Mouse (Mus musculus) forebrain, postnatal 0 days (tissue): ENCODE results near the gene Prkd2. TPM values are rescaled to one million over a fixed set of nuclear protein-coding genes. Genes with fewer than 3 reads are reported as not detected.

ENCODE experiments used
- ATAC-seq: fragments of 200-750 bp; cut with Nextera tagmentation; 2 replicates; pipeline ENCODE4 v1.8.0; 2017; ENCODE audit warnings: mild to moderate bottlenecking, moderate library complexity
- DNase-seq: peaks from one replicate; pipeline ENCODE4 v3.0.0-alpha.2; 2015
- H3K27ac ChIP-seq: fragments of 300-500 bp; sonication (generic); 2 replicates; pipeline ENCODE4 v1.5.1; 2014; ENCODE audit warnings: low read depth, mild to moderate bottlenecking, antibody characterized with exemption, low read length, moderate library complexity, mixed read lengths
- H3K27me3 ChIP-seq: fragments of 300-500 bp; sonication (generic); 2 replicates; pipeline ENCODE4 v1.6.1; 2014; ENCODE audit warnings: mild to moderate bottlenecking, low read length, mixed read lengths; ENCODE audit not compliant: insufficient read depth
- H3K36me3 ChIP-seq: fragments of 300-500 bp; sonication (generic); 2 replicates; pipeline ENCODE4 v1.6.1; 2014; ENCODE audit warnings: mild to moderate bottlenecking, moderate library complexity; ENCODE audit not compliant: insufficient read depth
- H3K4me1 ChIP-seq: fragments of 300-500 bp; sonication (generic); 2 replicates; pipeline ENCODE4 v1.6.1; 2014; ENCODE audit warnings: antibody characterized with exemption; ENCODE audit not compliant: insufficient read depth
- H3K4me2 ChIP-seq: fragments of 300-500 bp; sonication (generic); 2 replicates; pipeline ENCODE4 v1.6.1; 2014; ENCODE audit warnings: low read depth, mild to moderate bottlenecking, moderate library complexity
- H3K4me3 ChIP-seq: fragments of 300-500 bp; sonication (generic); 2 replicates; pipeline ENCODE4 v1.5.1; 2014; ENCODE audit warnings: low read depth, low read length, mixed read lengths
- H3K9ac ChIP-seq: fragments of 300-500 bp; sonication (generic); 2 replicates; pipeline ENCODE4 v1.6.1; 2014; ENCODE audit warnings: mild to moderate bottlenecking
- H3K9me3 ChIP-seq: fragments of 300-500 bp; sonication (generic); 2 replicates; pipeline ENCODE4 v1.6.1; 2016; ENCODE audit warnings: low read length
- CTCF ChIP-seq: sonication (generic); IDR thresholded peaks from 2 replicates; pipeline ENCODE4 v1.5.1; 2016; ENCODE audit warnings: antibody characterized with exemption, control low read depth, low read depth
- WGBS: fragments of 180-500 bp; shearing (Covaris S2); extraction: QIAGEN DNeasy Blood & Tissue Kit; methylation state at CpG from one replicate; pipeline ENCODE4 v1.1.7; 2014; 5-methylcytosine and 5-hydroxymethylcytosine counted together
- polyA plus RNA-seq: library from polyadenylated mRNA; unstranded; fragments of >200 nt; fragmentation: Nextera tagmentation; extraction: Ambion mirVana; gene quantifications from 2 replicates; pipeline ENCODE4 v1.2.1, GENCODE M21; 2015
- total RNA-seq: library from RNA; depleted of rRNA; stranded (reverse); fragments of >200 nt; gene quantifications from 2 replicates; pipeline ENCODE4 v1.2.3, GENCODE M21; 2014

The Prkd2 gene
- total and polyA plus RNA-seq, 2 experiments from 2014 or later = 3.9 to 4.0 TPM

DNA sequence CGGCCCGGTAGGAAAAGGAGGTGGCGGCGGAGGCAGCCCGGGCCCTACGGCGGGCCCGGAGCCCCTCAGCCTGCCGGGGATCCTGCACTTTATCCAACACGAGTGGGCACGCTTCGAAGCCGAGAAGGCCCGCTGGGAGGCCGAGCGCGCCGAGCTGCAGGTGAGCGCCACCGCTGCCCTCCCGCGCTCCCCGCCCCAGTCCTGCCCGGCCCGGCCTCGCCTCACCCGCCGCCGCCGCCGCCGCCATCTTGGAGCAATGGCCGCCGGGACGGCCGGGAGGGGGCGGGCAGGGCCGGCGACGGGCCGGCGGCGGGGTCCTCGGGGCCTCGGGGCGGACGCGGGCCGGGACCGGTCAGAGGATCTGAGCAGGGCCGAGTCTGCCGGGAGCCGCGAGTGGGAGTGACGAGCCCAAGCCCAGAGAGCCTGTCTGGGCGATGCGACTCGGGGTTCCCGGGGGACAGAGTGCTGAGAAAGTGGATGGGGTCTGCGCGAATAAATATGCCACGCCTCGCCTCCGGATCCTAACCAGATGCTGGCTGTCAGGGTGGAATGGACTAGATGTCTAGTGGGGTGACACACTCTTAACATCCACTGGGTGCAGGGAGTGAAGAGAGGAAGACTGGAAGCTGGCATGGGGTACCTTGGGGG, 26.1 kb upstream of the Prkd2 start, which contains the start of gene Fkrp:
TSS of gene Fkrp (minus strand) at position 258 of the 648 bp plus-strand sequence.
- peak within 1 kb of the TSS; percentile 99 for H3K9ac ChIP-seq
- ATAC-seq = peak; percentile 51
- no peaks in the 10 kb centered on the region for H3K9me3 ChIP-seq
- peak within 1 kb of the TSS; percentile 88 for H3K4me2 ChIP-seq
- TF ChIP-seq CTCF = no peak
- H3K4me1 ChIP-seq = peaks cover 39% of the 10 kb centered on the region
- no peaks in the 10 kb centered on the region for H3K27me3 ChIP-seq
- WGBS = 1% methylated on average over 48 of the region's 64 CpGs
- H3K27ac ChIP-seq = peak within 1 kb of the TSS; percentile 98
- no peaks in the 10 kb centered on the region for H3K36me3 ChIP-seq
- peak within 1 kb of the TSS; percentile 96 for H3K4me3 ChIP-seq
- DNase-seq = peak; percentile 51

- no peak overlapping the region for H3K27ac ChIP-seq
Measured at GRCm38 (mm10) chr7:16817693-16818092, 25.0 kb upstream of the Prkd2 start.

DNA sequence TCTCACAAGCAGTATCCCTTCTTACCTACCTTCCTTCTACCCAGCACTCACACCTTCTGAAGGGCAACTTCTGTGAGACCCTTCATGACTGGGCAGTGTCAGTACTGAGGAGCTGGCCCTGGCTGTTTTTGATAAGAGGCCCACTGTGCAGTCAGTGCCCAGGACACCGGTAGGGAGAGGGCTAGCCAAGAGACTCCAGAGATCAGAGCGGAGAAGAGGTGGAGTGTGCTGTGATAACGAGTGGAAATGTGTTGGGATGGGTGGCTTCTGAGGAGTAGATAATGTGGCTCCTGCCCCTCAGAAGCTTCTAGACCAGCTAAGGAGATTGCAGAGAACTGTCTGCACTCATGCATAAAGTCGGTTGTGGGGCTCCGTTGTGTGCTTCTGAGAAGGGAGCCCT, 22.9 kb upstream of the Prkd2 start:
- peaks cover 17% of the 10 kb centered on the region for H3K36me3 ChIP-seq
- H3K9me3 ChIP-seq = no peaks in the 10 kb centered on the region
- H3K27me3 ChIP-seq = no peaks in the 10 kb centered on the region
- H3K9ac ChIP-seq = no peak overlapping the region
- no peak for TF ChIP-seq CTCF
- H3K4me3 ChIP-seq = no peak overlapping the region
- no peak overlapping the region for H3K27ac ChIP-seq
- H3K4me2 ChIP-seq = no peak overlapping the region
- ATAC-seq = no peak
- no peak for DNase-seq
- peaks cover 37% of the 10 kb centered on the region for H3K4me1 ChIP-seq
- 81% methylated on average over 5 of the region's 5 CpGs for WGBS

More at GRCm38 (mm10) chr7:16817693-16818092, 25.0 kb upstream of the Prkd2 start:
- H3K4me3 ChIP-seq = peak overlapping the region; percentile 96
- no peaks in the 10 kb centered on the region for H3K36me3 ChIP-seq
- peaks cover 37% of the 10 kb centered on the region for H3K4me1 ChIP-seq
- 18% methylated on average over 3 of the region's 3 CpGs for WGBS
- no peaks in the 10 kb centered on the region for H3K27me3 ChIP-seq
- H3K9me3 ChIP-seq = no peaks in the 10 kb centered on the region
- H3K9ac ChIP-seq = peak overlapping the region; percentile 99; the same call in 1 of the 2 replicates
- ATAC-seq = no peak
- DNase-seq = no peak
- peak overlapping the region; percentile 88 for H3K4me2 ChIP-seq
- no peak for TF ChIP-seq CTCF

DNA sequence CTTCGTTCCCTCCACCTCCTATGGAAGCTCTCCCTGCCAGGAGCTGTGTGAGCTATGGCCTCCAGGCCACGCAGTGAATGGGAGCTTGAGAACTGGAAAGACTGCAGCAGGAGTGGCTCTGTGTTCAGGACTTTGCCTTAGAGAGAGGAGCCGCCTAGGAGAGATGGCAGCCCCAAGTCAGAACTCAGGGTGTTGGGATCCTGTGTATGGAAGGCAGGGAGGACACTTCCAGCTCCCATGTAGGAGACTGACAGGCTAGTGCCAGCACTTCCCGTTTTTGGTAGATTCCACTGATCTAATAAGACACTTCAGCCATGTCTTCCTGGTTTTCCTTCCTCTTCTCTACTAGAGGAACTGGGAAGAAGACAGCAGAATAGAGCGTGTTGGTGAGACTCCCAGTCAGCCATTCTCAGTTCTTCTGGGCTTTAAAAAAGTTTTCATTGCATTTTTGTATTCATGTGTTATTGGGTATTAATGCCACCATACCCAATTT, 22.4 kb upstream of the Prkd2 start:
- peaks cover 22% of the 10 kb centered on the region for H3K36me3 ChIP-seq
- H3K27ac ChIP-seq = no peak overlapping the region
- H3K4me1 ChIP-seq = peaks cover 33% of the 10 kb centered on the region
- no peak overlapping the region for H3K4me2 ChIP-seq
- no peak overlapping the region for H3K4me3 ChIP-seq
- DNase-seq (no peak), ATAC-seq (no peak)
- TF ChIP-seq CTCF = no peak
- no peaks in the 10 kb centered on the region for H3K27me3 ChIP-seq
- no peak overlapping the region for H3K9ac ChIP-seq
- 75% methylated on average over 5 of the region's 5 CpGs for WGBS
- no peaks in the 10 kb centered on the region for H3K9me3 ChIP-seq

DNA sequence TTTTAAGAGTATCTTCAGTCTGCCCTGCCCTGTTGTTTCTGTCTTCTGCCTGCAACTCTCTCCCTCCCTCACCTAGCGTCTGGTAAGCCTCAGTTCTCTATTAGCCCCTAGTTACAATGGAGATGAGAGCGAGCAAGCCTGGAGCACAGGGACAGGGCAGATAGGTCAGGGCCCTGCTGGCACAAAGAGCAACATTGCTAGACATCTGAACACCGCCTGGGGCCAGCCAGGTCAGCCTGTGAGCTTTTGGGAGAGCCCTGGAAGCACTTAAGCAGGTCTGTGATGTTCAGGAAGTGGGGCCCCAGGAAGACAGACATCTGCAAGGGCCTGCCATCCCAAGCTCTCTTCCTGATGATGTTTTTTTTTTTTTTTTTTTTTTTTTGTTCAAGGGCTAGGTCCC, 21.6 kb upstream of the Prkd2 start:
- no peak for TF ChIP-seq CTCF
- Histone ChIP-seq H3K36me3 (peaks cover 30% of the 10 kb centered on the region), H3K4me2 (no peak overlapping the region), H3K9me3 (no peaks in the 10 kb centered on the region), H3K27me3 (no peaks in the 10 kb centered on the region), H3K9ac (no peak overlapping the region), H3K4me3 (no peak overlapping the region), H3K4me1 (peaks cover 29% of the 10 kb centered on the region), H3K27ac (no peak overlapping the region; the same call in 1 of the 2 replicates)
- WGBS = 60% methylated on average over 3 of the region's 3 CpGs
- ATAC-seq (no peak), DNase-seq (no peak)

DNA sequence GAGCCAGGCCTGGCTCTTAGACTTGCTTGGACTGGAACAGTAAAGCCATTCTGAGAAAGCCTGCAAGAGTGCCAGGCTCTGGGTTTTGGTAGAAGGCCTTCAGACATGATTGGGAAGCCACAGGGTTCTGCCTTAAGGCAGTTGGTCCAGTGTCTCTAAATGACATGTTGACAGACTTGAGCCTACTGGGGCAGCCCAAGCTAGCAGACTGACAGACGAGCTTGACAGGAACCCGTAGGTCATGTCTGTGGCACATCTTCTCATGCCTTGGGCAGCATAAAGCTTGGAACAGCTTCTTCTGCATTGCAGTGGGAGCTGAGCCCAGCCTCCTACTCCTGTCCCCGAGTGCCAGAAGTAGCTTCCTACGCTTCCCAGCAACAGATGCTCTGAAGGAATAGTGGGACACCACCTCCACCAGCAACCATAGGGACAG, 21.0 kb upstream of the Prkd2 start:
- ATAC-seq = no peak
- 62% methylated on average over 4 of the region's 4 CpGs for WGBS
- Histone ChIP-seq H3K4me3 (no peak overlapping the region), H3K27ac (peak overlapping the region; percentile 5; the same call in 1 of the 2 replicates), H3K4me2 (no peak overlapping the region), H3K36me3 (peaks cover 36% of the 10 kb centered on the region), H3K9me3 (no peaks in the 10 kb centered on the region), H3K4me1 (peaks cover 29% of the 10 kb centered on the region), H3K27me3 (no peaks in the 10 kb centered on the region), H3K9ac (no peak overlapping the region)
- no peak for TF ChIP-seq CTCF
- no peak for DNase-seq

GRCm38 (mm10) chr7:16823734-16824133, 19.0 kb upstream of the Prkd2 start:
- Histone ChIP-seq H3K4me3 (no peak overlapping the region), H3K27me3 (no peaks in the 10 kb centered on the region), H3K4me2 (no peak overlapping the region), H3K9me3 (no peaks in the 10 kb centered on the region), H3K4me1 (peaks cover 17% of the 10 kb centered on the region), H3K36me3 (peaks cover 54% of the 10 kb centered on the region), H3K9ac (no peak overlapping the region), H3K27ac (no peak overlapping the region)
- 68% methylated on average over 5 of the region's 5 CpGs for WGBS
- ATAC-seq (no peak), DNase-seq (no peak)
- TF ChIP-seq CTCF = no peak
